Mouse (Mus musculus) CH12.LX (cell line): Measurements from ENCODE around the gene Gas1.

Experiments used
- CHD1 ChIP-seq: IDR thresholded peaks from 2 replicates; pipeline ENCODE4 v1.6.1; 2012; ENCODE audit warnings: low read depth, low read length, improper control_type of control experiment, inconsistent platforms
- CTCF ChIP-seq, 2 experiments: IDR thresholded peaks in 1 of 2; conservative IDR thresholded peaks in 1 of 2; 2 replicates each; pipeline ENCODE4 v1.5.1; 2011 to 2012; ENCODE audit warnings: low read depth in 2 of 2, low read length in 2 of 2, improper control_type of control experiment in 1 of 2, inconsistent platforms in 1 of 2, mild to moderate bottlenecking in 1 of 2, moderate library complexity in 1 of 2
- EP300 ChIP-seq: IDR thresholded peaks from 2 replicates; pipeline ENCODE4 v1.6.1; 2011; ENCODE audit warnings: low read length, improper control_type of control experiment
- GABPA ChIP-seq: IDR thresholded peaks from 2 replicates; pipeline ENCODE4 v1.6.1; 2012; ENCODE audit warnings: low read depth, low read length, improper control_type of control experiment, inconsistent platforms; ENCODE audit not compliant: insufficient replicate concordance
- POLR2A ChIP-seq: IDR thresholded peaks from 2 replicates; pipeline ENCODE4 v1.6.1; 2011; ENCODE audit warnings: low read depth, mild to moderate bottlenecking, improper control_type of control experiment, low read length
- POLR2AphosphoS2 ChIP-seq: IDR thresholded peaks from 2 replicates; pipeline ENCODE4 v1.6.1; 2011; ENCODE audit warnings: low read depth, low read length, improper control_type of control experiment
- TBP ChIP-seq: conservative IDR thresholded peaks from 2 replicates; pipeline ENCODE4 v1.6.1; 2011; ENCODE audit warnings: low read depth, low read length, improper control_type of control experiment

GRCm38 (mm10) chr13:60188952-60189351, 11.8 kb upstream of the Gas1 start:
- TF ChIP-seq POLR2A (no peak), CTCF (conservative IDR thresholded peaks at IDR 0.05 in 1 of 2, IDR thresholded peaks at IDR 0.05 in 1 of 2; ENCODE audit: low read depth in 2 of 2, low read length in 2 of 2) (no peak), GABPA (no peak), EP300 (no peak), POLR2AphosphoS2 (no peak), CHD1 (no peak), TBP (no peak)
